Mouse (Mus musculus): Measurements from ENCODE around the gene Gm20479. TPM values are rescaled to one million over a fixed set of nuclear protein-coding genes. Genes with fewer than 3 reads are reported as not detected.

Gene Gm20479
- total RNA-seq, 2 experiments from 2014 or later: not detected

GRCm38 (mm10) chr7:27310996-27311535, 46.2 kb downstream of the Gm20479 start:
- no peak for DNase-seq

- DNase-seq: peak; percentile 78 to 79
Measured at GRCm38 (mm10) chr7:27310306-27310705, 46.9 kb downstream of the Gm20479 start.

GRCm38 (mm10) chr7:27309832-27310231, 47.4 kb downstream of the Gm20479 start:
- DNase-seq: no peak

GRCm38 (mm10) chr7:27308821-27309549, 48.2 kb downstream of the Gm20479 start:
- DNase-seq: no peak

- no peak for DNase-seq
Measured at GRCm38 (mm10) chr7:27307551-27307950, 49.7 kb downstream of the Gm20479 start.

- DNase-seq: peak in 1 of 2 experiments; percentile 70
Measured at GRCm38 (mm10) chr7:27306161-27307160, 50.8 kb downstream of the Gm20479 start.

GRCm38 (mm10) chr7:27305091-27305730, 52.0 kb downstream of the Gm20479 start:
- no peak for DNase-seq

Other genes starting within 250 kb of the Gm20479 start
- 10 to 100 TPM in 1 of 2 experiments, under 1 TPM in 1; 0.92 to 47.3 TPM for gene Cyp2f2, start 237.5 kb downstream of the Gm20479 start, total RNA-seq (2021)
- gene Cyp2t4, start 203.7 kb downstream of the Gm20479 start, total RNA-seq (2021): not detected
- gene Egln2, start 190.6 kb downstream of the Gm20479 start, total RNA-seq (2021): 10 to 100 TPM; 58.6 to 60.1 TPM
- 10 to 100 TPM; 10.5 to 11.6 TPM for gene Rab4b, start 178.5 kb downstream of the Gm20479 start, total RNA-seq (2021)
- gene Gm21983, start 176.3 kb downstream of the Gm20479 start, total RNA-seq (2021): not detected
- gene Mia, start 176.3 kb downstream of the Gm20479 start, total RNA-seq (2021): under 1 TPM in 1 of 2 experiments, not detected in 1; 0.57 TPM
- gene BC024978, start 161.6 kb downstream of the Gm20479 start, total RNA-seq (2021): 10 to 100 TPM; 10.8 to 15.7 TPM
- 10 to 100 TPM; 40.1 to 40.2 TPM for gene Snrpa, start 161.1 kb downstream of the Gm20479 start, total RNA-seq (2021)
- 1 to 10 TPM; 4.6 TPM for gene Itpkc, start 128.8 kb downstream of the Gm20479 start, total RNA-seq (2021)
- 10 to 100 TPM in 1 of 2 experiments, 1 to 10 TPM in 1; 9.8 to 11.3 TPM for gene Coq8b, start 124.4 kb downstream of the Gm20479 start, total RNA-seq (2021)
- gene Numbl, start 99.0 kb downstream of the Gm20479 start, total RNA-seq (2021): 1 to 10 TPM; 2.4 to 3.3 TPM
- 100 to 1,000 TPM; 185 to 206 TPM for gene Ltbp4, start 19.7 kb downstream of the Gm20479 start, total RNA-seq (2021)
- gene Shkbp1, start 1.4 kb downstream of the Gm20479 start, total RNA-seq (2021): 1 to 10 TPM; 5.6 to 6.3 TPM
- under 1 TPM; 0.30 to 0.31 TPM for gene Sptbn4, start 90.3 kb upstream of the Gm20479 start, total RNA-seq (2021)
- 10 to 100 TPM; 32.4 to 34.3 TPM for gene Blvrb, start 90.6 kb upstream of the Gm20479 start, total RNA-seq (2021)
- gene Sertad3, start 116.3 kb upstream of the Gm20479 start, total RNA-seq (2021): 1 to 10 TPM; 3.3 to 4.3 TPM
- 1 to 10 TPM; 8.0 to 9.3 TPM for gene Sertad1, start 129.5 kb upstream of the Gm20479 start, total RNA-seq (2021)
- under 1 TPM; 0.57 to 0.62 TPM for gene Prx, start 141.9 kb upstream of the Gm20479 start, total RNA-seq (2021)
- gene Hipk4, start 165.8 kb upstream of the Gm20479 start, total RNA-seq (2021): under 1 TPM in 1 of 2 experiments, not detected in 1; 0.10 TPM
- 10 to 100 TPM; 29.8 to 30.9 TPM for gene Pld3, start 195.8 kb upstream of the Gm20479 start, total RNA-seq (2021)
- gene 2310022A10Rik, start 195.8 kb upstream of the Gm20479 start, total RNA-seq (2021): 10 to 100 TPM; 63.8 to 64.7 TPM
- 100 to 1,000 TPM; 168 to 200 TPM for gene Akt2, start 234.1 kb upstream of the Gm20479 start, total RNA-seq (2021)